Mouse (Mus musculus) midbrain, postnatal 0 days (tissue): Measurements from ENCODE around the gene Ust. TPM values are rescaled to one million over a fixed set of nuclear protein-coding genes. Genes with fewer than 3 reads are reported as not detected.

Experiments
- ATAC-seq: fragments of 200-750 bp; cut with Nextera tagmentation; 2 replicates; pipeline ENCODE4 v1.8.0; 2017; ENCODE audit warnings: moderate number of reproducible peaks, mild to moderate bottlenecking, moderate TSS enrichment, moderate library complexity; ENCODE audit not compliant: low FRiP score
- DNase-seq: peaks from one replicate; pipeline ENCODE4 v3.0.0-alpha.2; 2015; ENCODE audit warnings: low spot score
- H3K27ac ChIP-seq: fragments of 300-500 bp; sonication (generic); 2 replicates; pipeline ENCODE4 v1.5.1; 2014; ENCODE audit warnings: low read depth, mild to moderate bottlenecking, low read length, mixed read lengths
- H3K27me3 ChIP-seq: fragments of 300-500 bp; sonication (generic); 2 replicates; pipeline ENCODE4 v1.6.1; 2014; ENCODE audit warnings: low read length, control low read depth, mixed read lengths; ENCODE audit not compliant: insufficient read depth
- H3K36me3 ChIP-seq: fragments of 300-500 bp; sonication (generic); 2 replicates; pipeline ENCODE4 v1.6.1; 2014; ENCODE audit warnings: low read length, control low read depth, mixed read lengths; ENCODE audit not compliant: insufficient read depth
- H3K4me1 ChIP-seq: fragments of 300-500 bp; sonication (generic); 2 replicates; pipeline ENCODE4 v1.6.1; 2014; ENCODE audit warnings: mild to moderate bottlenecking, control low read depth, antibody characterized with exemption, low read length, mixed read lengths; ENCODE audit not compliant: insufficient read depth
- H3K4me2 ChIP-seq: fragments of 300-500 bp; sonication (generic); 2 replicates; pipeline ENCODE4 v1.6.1; 2014; ENCODE audit warnings: low read depth, mild to moderate bottlenecking, low read length, mixed read lengths; ENCODE audit not compliant: poor library complexity, severe bottlenecking
- H3K4me3 ChIP-seq: fragments of 300-500 bp; sonication (generic); 2 replicates; pipeline ENCODE4 v1.5.1; 2014; ENCODE audit warnings: low read depth, mild to moderate bottlenecking, low read length, moderate library complexity
- H3K9ac ChIP-seq: fragments of 300-500 bp; sonication (generic); replicated peaks from 2 replicates; pipeline ENCODE4 v1.6.1; 2014; ENCODE audit warnings: mild to moderate bottlenecking, low read length, moderate library complexity, mixed read lengths; ENCODE audit not compliant: poor library complexity, severe bottlenecking
- H3K9me3 ChIP-seq: fragments of 300-500 bp; sonication (generic); 2 replicates; pipeline ENCODE4 v1.6.1; 2016; ENCODE audit warnings: low read length, control low read depth
- CTCF ChIP-seq: IDR thresholded peaks from 2 replicates; pipeline ENCODE4 v1.5.1; 2016; ENCODE audit warnings: antibody characterized with exemption, mild to moderate bottlenecking
- WGBS: fragments of 180-500 bp; shearing (Covaris S2); extraction: QIAGEN DNeasy Blood & Tissue Kit; methylation state at CpG from one replicate; pipeline ENCODE4 v1.1.7; 2014; 5-methylcytosine and 5-hydroxymethylcytosine counted together
- polyA plus RNA-seq: library from polyadenylated mRNA; unstranded; fragments of >200 nt; fragmentation: Nextera tagmentation; extraction: Ambion mirVana; gene quantifications from 2 replicates; pipeline ENCODE4 v1.2.1, GENCODE M21; 2015
- total RNA-seq: library from RNA; depleted of rRNA; stranded (reverse); fragments of >200 nt; gene quantifications from 2 replicates; pipeline ENCODE4 v1.2.3, GENCODE M21; 2014

Ust gene
- total and polyA plus RNA-seq, 2 experiments from 2014 or later, result 5.0 to 8.1 TPM

DNA sequence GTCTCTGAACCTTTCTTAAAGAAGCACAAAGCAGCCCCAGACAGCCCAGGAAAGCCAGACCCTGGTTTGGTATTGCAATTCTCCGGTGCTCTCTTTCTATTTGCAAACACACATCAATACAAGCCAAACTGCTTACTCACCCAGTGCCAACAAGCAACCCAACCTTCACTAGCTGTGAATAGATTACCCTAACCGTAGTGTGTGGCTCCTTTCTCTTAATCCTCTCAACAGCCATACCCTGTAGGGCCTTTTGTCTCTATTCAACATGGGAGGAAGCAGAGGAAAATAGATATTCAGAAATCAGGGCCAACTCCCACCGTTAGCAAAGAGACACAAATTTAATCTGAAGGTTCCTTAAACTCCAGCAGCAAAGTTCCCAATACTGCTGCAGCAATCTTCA lies 154.4 kb downstream of the Ust start:
- Histone ChIP-seq H3K9ac (no peak overlapping the region), H3K27ac (0 out of 2 replicates have a peak overlapping the region, but pooled peaks have one; percentile 6), H3K4me1 (no peaks in the 10 kb centered on the region), H3K36me3 (no peaks in the 10 kb centered on the region), H3K4me3 (no peak overlapping the region), H3K27me3 (no peaks in the 10 kb centered on the region), H3K9me3 (no peaks in the 10 kb centered on the region), H3K4me2 (no peak overlapping the region)
- DNase-seq, result no peak
- ATAC-seq, result no peak
- TF ChIP-seq CTCF, result no peak
- WGBS, result 21% methylated on average over 3 of the region's 3 CpGs

DNA sequence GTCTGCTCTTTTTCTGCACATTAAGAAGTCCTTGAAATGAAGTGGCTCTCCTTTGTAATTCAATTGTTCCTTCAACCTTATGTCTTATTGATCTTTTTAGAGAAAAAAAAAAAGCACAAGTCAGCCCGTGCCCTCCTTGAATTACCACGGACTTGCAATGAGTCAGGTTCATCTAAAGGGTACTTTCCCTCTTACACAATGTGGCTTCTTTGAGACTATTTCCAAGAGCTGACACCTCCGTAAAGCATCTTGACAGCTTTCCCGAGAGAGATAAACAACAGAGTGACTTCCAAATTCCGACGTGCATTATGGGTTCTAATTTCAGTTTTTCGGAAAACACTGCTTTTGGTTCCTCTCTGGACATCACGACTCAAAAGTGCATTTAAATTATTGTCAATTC lies 155.3 kb downstream of the Ust start:
- TF ChIP-seq CTCF, result no peak
- no peaks in the 10 kb centered on the region for H3K27me3 ChIP-seq

DNA sequence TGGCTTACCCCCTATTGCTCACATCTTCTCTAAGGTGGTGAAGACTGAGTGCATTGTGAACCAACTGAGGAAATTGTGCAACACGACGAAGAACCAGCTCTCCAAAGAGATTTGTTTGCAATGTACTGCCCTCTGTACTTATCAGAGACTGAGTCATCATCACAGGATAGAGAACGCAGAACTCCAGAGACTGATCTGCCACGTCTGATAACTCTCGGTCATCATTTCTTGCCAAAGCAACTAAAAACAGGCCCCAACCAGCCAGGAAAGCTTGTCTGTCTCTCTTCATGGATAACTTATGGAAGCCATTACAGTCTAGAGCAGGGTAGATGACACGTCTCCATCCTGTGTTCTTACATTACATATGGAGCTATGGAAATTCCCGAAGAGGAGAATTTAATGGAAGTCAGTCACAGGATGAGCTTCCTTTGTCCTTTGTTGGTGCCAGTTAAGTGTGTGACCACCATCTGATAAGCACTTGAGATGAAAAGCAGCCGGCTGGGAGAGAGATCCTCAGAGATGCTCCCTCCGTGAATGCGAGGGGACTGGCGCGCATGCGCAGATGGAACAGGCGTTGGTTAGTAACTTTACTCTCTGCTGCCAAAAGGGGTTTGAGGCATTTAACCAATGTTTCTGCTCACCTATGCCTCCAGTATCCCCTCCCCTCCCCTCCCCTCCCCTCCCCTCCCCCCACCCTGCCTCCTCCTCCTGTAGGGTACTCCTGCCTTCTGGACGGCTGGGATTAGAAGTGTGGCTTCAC lies 160.2 kb downstream of the Ust start:
- WGBS, result 84% methylated on average over 15 of the region's 15 CpGs
- no peak for DNase-seq
- Histone ChIP-seq H3K4me2 (no peak overlapping the region), H3K27ac (no peak overlapping the region), H3K36me3 (no peaks in the 10 kb centered on the region), H3K9ac (no peak overlapping the region), H3K27me3 (no peaks in the 10 kb centered on the region), H3K4me3 (no peak overlapping the region), H3K4me1 (no peaks in the 10 kb centered on the region), H3K9me3 (no peaks in the 10 kb centered on the region)
- TF ChIP-seq CTCF, result no peak
- no peak for ATAC-seq

More for the DNA sequence above, 155.3 kb downstream of the Ust start:
- 28% methylated on average over 8 of the region's 8 CpGs for WGBS
- H3K4me2 ChIP-seq, result no peak overlapping the region
- H3K27ac ChIP-seq, result no peak overlapping the region
- no peaks in the 10 kb centered on the region for H3K9me3 ChIP-seq
- no peak for DNase-seq
- no peak overlapping the region for H3K9ac ChIP-seq
- no peak overlapping the region for H3K4me3 ChIP-seq
- no peak for ATAC-seq
- H3K36me3 ChIP-seq, result no peaks in the 10 kb centered on the region
- H3K4me1 ChIP-seq, result no peaks in the 10 kb centered on the region

DNA sequence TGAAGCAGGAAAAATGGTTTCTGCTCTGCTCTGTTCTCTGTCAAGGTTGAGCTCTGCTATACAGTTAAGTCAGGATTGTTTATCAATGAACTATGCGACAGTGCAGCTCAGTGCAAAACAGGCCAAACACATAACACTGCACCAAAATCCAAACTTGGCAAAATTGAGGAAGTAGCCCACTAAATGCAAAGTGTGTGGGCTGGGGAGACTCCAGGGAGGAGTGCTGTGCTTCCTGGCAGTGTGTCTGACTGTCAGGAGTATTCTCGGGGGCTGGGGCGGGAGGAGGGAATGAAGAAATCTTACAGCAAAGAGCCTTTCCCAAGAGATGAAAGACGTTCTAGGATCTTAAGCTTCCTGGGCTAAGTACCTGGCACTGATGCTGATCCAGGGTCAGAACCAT lies 165.1 kb downstream of the Ust start:
- 78% methylated on average over 4 of the region's 4 CpGs for WGBS
- TF ChIP-seq CTCF, result no peak
- DNase-seq, result no peak
- Histone ChIP-seq H3K27ac (no peak overlapping the region), H3K4me2 (no peak overlapping the region), H3K27me3 (no peaks in the 10 kb centered on the region), H3K9ac (no peak overlapping the region), H3K4me3 (no peak overlapping the region), H3K9me3 (no peaks in the 10 kb centered on the region), H3K36me3 (no peaks in the 10 kb centered on the region), H3K4me1 (no peaks in the 10 kb centered on the region)
- no peak for ATAC-seq

DNA sequence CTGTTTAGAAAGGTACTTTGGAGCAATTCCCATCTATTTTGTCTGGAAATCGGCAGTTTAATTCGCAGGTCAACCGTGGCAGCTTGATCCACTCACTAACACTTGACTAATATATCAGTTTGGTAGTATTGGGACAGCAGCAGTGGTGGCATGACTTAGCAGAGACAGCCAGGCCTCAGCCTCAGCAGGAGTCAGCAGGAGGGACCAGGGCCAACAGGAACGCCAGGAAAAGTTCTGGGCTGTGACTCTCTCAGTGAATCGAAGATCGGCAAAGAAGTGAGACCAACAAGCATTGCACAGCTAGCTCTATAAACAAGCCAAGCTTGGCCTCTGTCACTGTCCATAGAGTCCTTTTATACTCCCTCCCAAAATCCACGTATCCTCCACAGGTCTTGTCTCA lies 168.0 kb downstream of the Ust start:
- WGBS, result 87% methylated on average over 7 of the region's 7 CpGs
- ATAC-seq (no peak), DNase-seq (no peak)
- Histone ChIP-seq H3K4me3 (no peak overlapping the region), H3K4me2 (no peak overlapping the region), H3K4me1 (no peaks in the 10 kb centered on the region), H3K36me3 (no peaks in the 10 kb centered on the region), H3K9ac (no peak overlapping the region), H3K9me3 (no peaks in the 10 kb centered on the region), H3K27ac (no peak overlapping the region), H3K27me3 (no peaks in the 10 kb centered on the region)
- no peak for TF ChIP-seq CTCF

DNA sequence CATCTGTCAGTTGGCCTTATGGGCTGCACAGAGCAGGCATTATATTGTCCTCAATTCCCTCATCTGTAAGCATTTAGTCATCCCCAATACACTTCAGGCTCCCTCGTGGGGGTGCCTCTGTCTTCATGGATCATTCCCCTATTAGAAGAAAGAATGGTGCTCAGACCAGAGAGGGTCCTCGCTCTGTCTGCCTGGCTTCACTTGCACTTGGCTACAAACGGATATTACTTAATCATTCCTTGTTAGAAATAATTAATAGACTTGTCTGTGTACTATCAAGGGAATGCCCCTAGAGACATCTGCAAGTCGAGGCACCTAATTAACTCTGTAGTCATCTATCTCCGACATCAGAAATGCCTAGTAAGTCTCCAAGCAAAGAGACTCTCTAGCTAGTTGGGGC lies 171.1 kb downstream of the Ust start:
- H3K27me3 ChIP-seq, result no peaks in the 10 kb centered on the region
- H3K9me3 ChIP-seq, result no peaks in the 10 kb centered on the region
- no peak overlapping the region for H3K4me3 ChIP-seq
- H3K36me3 ChIP-seq, result no peaks in the 10 kb centered on the region
- no peak overlapping the region for H3K4me2 ChIP-seq
- no peaks in the 10 kb centered on the region for H3K4me1 ChIP-seq
- WGBS, result 61% methylated on average over 5 of the region's 5 CpGs
- TF ChIP-seq CTCF, result no peak
- H3K27ac ChIP-seq, result no peak overlapping the region
- no peak overlapping the region for H3K9ac ChIP-seq
- DNase-seq (no peak), ATAC-seq (no peak)
